8 mouse cellular contexts compared by ENCODE assay signal in genomic region chr4:120815622-120816334, GRCm38 (mm10). TPM values are rescaled to one million over a fixed set of nuclear protein-coding genes. Genes with fewer than 3 reads are reported as not detected.
DNase-seq lines count a peak whose midpoint lies in the region; ATAC-seq and TF ChIP-seq lines count a peak whose summit lies in the region.

No protein-coding gene starts in this region.

- no peaks in the 10 kb centered on the region for H3K27me3 ChIP-seq in CH12.LX (replicated peaks)
- no peaks in the 10 kb centered on the region for H3K27me3 ChIP-seq in forebrain, embryonic 11.5 days (ENCODE audit: control insufficient read depth, insufficient read depth, low read length)
- no peaks in the 10 kb centered on the region for H3K27me3 ChIP-seq in heart, embryonic 16.5 days (ENCODE audit: control insufficient read depth, insufficient read depth, low read length)
- no peaks in the 10 kb centered on the region for H3K27me3 ChIP-seq in liver, embryonic 13.5 days
- H3K27me3 ChIP-seq in stomach, embryonic 14.5 days (ENCODE audit: control insufficient read depth, insufficient read depth, low read length), result no peaks in the 10 kb centered on the region

- H3K79me2 ChIP-seq in CH12.LX (replicated peaks; ENCODE audit: control insufficient read depth, extremely low read depth, insufficient read depth, poor library complexity, severe bottlenecking), result peaks cover 79% of the 10 kb centered on the region

- 10% methylated on average over 10 of the region's 10 CpGs for WGBS in forebrain, embryonic 11.5 days
- 5% methylated on average over 10 of the region's 10 CpGs for WGBS in heart, embryonic 16.5 days
- 8% methylated on average over 10 of the region's 10 CpGs for WGBS in liver, embryonic 13.5 days (ENCODE audit: insufficient replicate concordance)
- 7% methylated on average over 10 of the region's 10 CpGs for WGBS in stomach, embryonic 14.5 days

- in situ Hi-C loops in CH12.LX (cut with MboI; ENCODE audit: low pct_ligation_motif_present, low pct_unique_long_range_greater_than_20kb, low sequenced_read_pairs), result no loop called here

- TF ChIP-seq EP300 in CH12.LX (IDR thresholded peaks at IDR 0.05; ENCODE audit: low read length), result no peak

- ATAC-seq in forebrain, embryonic 11.5 days (replicated peaks; ENCODE audit: low FRiP score), result peak; percentile 98
- ATAC-seq in heart, embryonic 16.5 days (replicated peaks; ENCODE audit: extremely low read depth, insufficient read depth, low FRiP score), result peak; percentile 94
- peak; percentile 97 for ATAC-seq in liver, embryonic 13.5 days (ENCODE audit: low read depth)
- peak; percentile 95 for ATAC-seq in stomach, embryonic 14.5 days (ENCODE audit: insufficient number of reproducible peaks, insufficient read depth, low FRiP score, low read depth)

- peak; percentile 46 for TF ChIP-seq POLR2A in CH12.LX (IDR thresholded peaks at IDR 0.05; ENCODE audit: low read depth, low read length)

- H3K9me3 ChIP-seq in CH12.LX (replicated peaks; ENCODE audit: low read length), result no peaks in the 10 kb centered on the region
- no peaks in the 10 kb centered on the region for H3K9me3 ChIP-seq in forebrain, embryonic 11.5 days (ENCODE audit: control insufficient read depth, low read length)
- no peaks in the 10 kb centered on the region for H3K9me3 ChIP-seq in heart, embryonic 16.5 days (replicated peaks; ENCODE audit: control insufficient read depth, low read length)
- H3K9me3 ChIP-seq in liver, embryonic 13.5 days (replicated peaks), result no peaks in the 10 kb centered on the region
- no peaks in the 10 kb centered on the region for H3K9me3 ChIP-seq in stomach, embryonic 14.5 days (ENCODE audit: control insufficient read depth, low read depth, low read length)

- no peak for TF ChIP-seq CTCF in CH12.LX (conservative IDR thresholded peaks at IDR 0.05 in 1 of 2, IDR thresholded peaks at IDR 0.05 in 1 of 2; ENCODE audit: low read depth in 2 of 2, low read length in 2 of 2)

- peak; percentile 92 for DNase-seq in CH12.LX (ENCODE audit: extremely low read depth)
- DNase-seq in c-Kit-positive CD71-positive TER-119-negative erythroid progenitor cells, embryonic 14.5 days (ENCODE audit: low read depth), result peak; percentile 89
- DNase-seq in forebrain, embryonic 11.5 days (ENCODE audit: low spot score), result peak; percentile 79
- DNase-seq in kidney, postnatal 25 days, result peak; percentile 90 to 94
- peak; percentile 77 for DNase-seq in liver, embryonic 13.5 days
- DNase-seq in natural killer cell, adult 2 months (ENCODE audit: low spot score in 2 of 2), result peak; percentile 77

- peak overlapping the region; percentile 59 to 73 (median 62) for H3K4me3 ChIP-seq in CH12.LX (replicated peaks in 1 of 3; ENCODE audit: low read depth in 2 of 3, low read length in 2 of 3, poor library complexity in 1 of 3)
- peak overlapping the region; percentile 42 for H3K4me3 ChIP-seq in forebrain, embryonic 11.5 days (ENCODE audit: low read depth, low read length)
- H3K4me3 ChIP-seq in heart, embryonic 16.5 days (ENCODE audit: low read length), result peak overlapping the region; percentile 75
- peak overlapping the region; percentile 60 for H3K4me3 ChIP-seq in liver, embryonic 13.5 days (replicated peaks)
- H3K4me3 ChIP-seq in stomach, embryonic 14.5 days (ENCODE audit: low read depth, low read length), result peak overlapping the region; percentile 42

- no peak overlapping the region for H3K27ac ChIP-seq in CH12.LX (ENCODE audit: insufficient read depth, low read depth)
- peak overlapping the region; percentile 60; the same call in 1 of the 2 replicates for H3K27ac ChIP-seq in forebrain, embryonic 11.5 days (ENCODE audit: low read depth, low read length)
- peak overlapping the region; percentile 97 for H3K27ac ChIP-seq in heart, embryonic 16.5 days (ENCODE audit: low read length)
- peak overlapping the region; percentile 20; the same call in 1 of the 2 replicates for H3K27ac ChIP-seq in liver, embryonic 13.5 days
- peak overlapping the region; percentile 53; the same call in 1 of the 2 replicates for H3K27ac ChIP-seq in stomach, embryonic 14.5 days (ENCODE audit: low read length)

- H3K36me3 ChIP-seq in CH12.LX (replicated peaks in 1 of 2; ENCODE audit: control insufficient read depth in 1 of 2, insufficient read depth in 1 of 2, low read length in 1 of 2), result no peaks in the 10 kb centered on the region
- no peaks in the 10 kb centered on the region for H3K36me3 ChIP-seq in forebrain, embryonic 11.5 days (ENCODE audit: control insufficient read depth, insufficient read depth, low read length)
- H3K36me3 ChIP-seq in heart, embryonic 16.5 days (ENCODE audit: control insufficient read depth, insufficient read depth), result no peaks in the 10 kb centered on the region
- no peaks in the 10 kb centered on the region for H3K36me3 ChIP-seq in liver, embryonic 13.5 days
- no peaks in the 10 kb centered on the region for H3K36me3 ChIP-seq in stomach, embryonic 14.5 days (ENCODE audit: control insufficient read depth, insufficient read depth, low read length)

- dilution Hi-C loops in CH12.LX (cut with MboI; ENCODE audit: extremely low pct_ligation_motif_present, extremely low pct_unique_long_range_greater_than_20kb, low sequenced_read_pairs), result no loop called here

- no peak for TF ChIP-seq RAD21 in CH12.LX (IDR thresholded peaks at IDR 0.05; ENCODE audit: low read depth, low read length)

- H3K4me2 ChIP-seq in CH12.LX (ENCODE audit: insufficient read depth, low read depth, poor library complexity, severe bottlenecking), result peak overlapping the region; percentile 96; the same call in 1 of the 2 replicates
- peak overlapping the region; percentile 62 for H3K4me2 ChIP-seq in forebrain, embryonic 11.5 days (ENCODE audit: low read depth, low read length, severe bottlenecking)
- H3K4me2 ChIP-seq in heart, embryonic 16.5 days (ENCODE audit: low read depth, low read length), result peak overlapping the region; percentile 66
- H3K4me2 ChIP-seq in liver, embryonic 13.5 days, result peak overlapping the region; percentile 73
- H3K4me2 ChIP-seq in stomach, embryonic 14.5 days (replicated peaks; ENCODE audit: low read depth, low read length), result peak overlapping the region; percentile 57

- peak overlapping the region; percentile 85 for H3K9ac ChIP-seq in CH12.LX (ENCODE audit: insufficient read depth, low read depth)
- peak overlapping the region; percentile 62 for H3K9ac ChIP-seq in forebrain, embryonic 11.5 days (ENCODE audit: low read length)
- H3K9ac ChIP-seq in heart, embryonic 16.5 days (ENCODE audit: low read length), result peak overlapping the region; percentile 87
- peak overlapping the region; percentile 68 for H3K9ac ChIP-seq in liver, embryonic 13.5 days
- H3K9ac ChIP-seq in stomach, embryonic 14.5 days (replicated peaks; ENCODE audit: low read depth, low read length), result peak overlapping the region; percentile 29

- H3K4me1 ChIP-seq in CH12.LX (ENCODE audit: control insufficient read depth in 1 of 2, insufficient read depth in 2 of 2), result peaks cover 9 to 85% of the 10 kb centered on the region in 2 experiments; a peak in 3 of 4 replicates
- peaks cover 2% of the 10 kb centered on the region; the same call in 1 of the 2 replicates for H3K4me1 ChIP-seq in forebrain, embryonic 11.5 days (replicated peaks; ENCODE audit: control insufficient read depth, insufficient read depth, low read length)
- peaks cover 38% of the 10 kb centered on the region for H3K4me1 ChIP-seq in heart, embryonic 16.5 days (ENCODE audit: control insufficient read depth, insufficient read depth, low read length)
- peaks cover 70% of the 10 kb centered on the region for H3K4me1 ChIP-seq in liver, embryonic 13.5 days (replicated peaks)
- peaks cover 55% of the 10 kb centered on the region for H3K4me1 ChIP-seq in stomach, embryonic 14.5 days (ENCODE audit: control insufficient read depth, insufficient read depth, low read length)

TF ChIP-seq in CH12.LX, 34 proteins besides CTCF, POLR2A, EP300 and RAD21 (continues in another document):
- TF ChIP-seq ZMIZ1 (IDR thresholded peaks at IDR 0.05; ENCODE audit: low read depth, low read length) (peak; percentile 49; the same call in 1 of the 2 replicates), ETS1 (conservative IDR thresholded peaks at IDR 0.05; ENCODE audit: low read depth, low read length) (no peak), IRF4 (IDR thresholded peaks at IDR 0.05; ENCODE audit: low read depth, low read length) (peak; percentile 35), NRF1 (IDR thresholded peaks at IDR 0.05; ENCODE audit: low read depth, low read length) (peak; percentile 29; the same call in 1 of the 2 replicates), SIN3A (IDR thresholded peaks at IDR 0.05; ENCODE audit: low read length) (peak; percentile 71; the same call in 1 of the 2 replicates), POLR2AphosphoS2 (IDR thresholded peaks at IDR 0.05; ENCODE audit: low read depth, low read length) (no peak), MYC (IDR thresholded peaks at IDR 0.05; ENCODE audit: low read depth, low read length) (no peak), MAX (IDR thresholded peaks at IDR 0.05; ENCODE audit: low read length) (no peak), CHD2 (IDR thresholded peaks at IDR 0.05; ENCODE audit: low read length) (peak; percentile 95), CHD1 (IDR thresholded peaks at IDR 0.05; ENCODE audit: low read depth, low read length) (no peak), GABPA (IDR thresholded peaks at IDR 0.05; ENCODE audit: insufficient replicate concordance, low read depth, low read length) (no peak), KAT2A (IDR thresholded peaks at IDR 0.05; ENCODE audit: insufficient replicate concordance, low read length) (peak; percentile 52; the same call in 1 of the 2 replicates), ZC3H11A (IDR thresholded peaks at IDR 0.05; ENCODE audit: low read depth, low read length) (no peak)

RNA-seq across cellular contexts. Expression of gene Nfyc, which starts 15.6 kb away (rescaled TPM):
- total RNA-seq in CH12.LX (2012; rRNA removed), result 33.6 and 39.9 TPM in 2 replicates
- 36.7 and 41.0 TPM in 2 replicates for total RNA-seq in CH12.LX (2014; rRNA removed)
- 44.4 and 51.1 TPM in 2 replicates for polyA plus RNA-seq in CH12.LX (2012; ENCODE audit: insufficient read length, low read depth)
- polyA plus RNA-seq in forebrain, embryonic 11.5 days (2014; fragmentation: Nextera tagmentation; extraction: Ambion mirVana), result 124 and 134 TPM in 2 replicates
- 102 and 106 TPM in 2 replicates for polyA plus RNA-seq in heart, embryonic 16.5 days (2015; fragmentation: Nextera tagmentation; extraction: Ambion mirVana)
- polyA plus RNA-seq in liver, embryonic 13.5 days (2015; fragmentation: Nextera tagmentation; extraction: Ambion mirVana), result 54.1 and 60.4 TPM in 2 replicates
- polyA plus RNA-seq in stomach, embryonic 14.5 days (2014; fragmentation: Nextera tagmentation; extraction: Ambion mirVana), result 102 and 108 TPM in 2 replicates

RNA-seq across cellular contexts. Expression of gene Rims3, which starts 38.8 kb away (rescaled TPM):
- total RNA-seq in CH12.LX (2012; rRNA removed) (0.04 and 0.17 TPM in 2 replicates), CH12.LX (2014; rRNA removed) (0.05 TPM in 1 of 2 replicates, not detected in the other)
- polyA plus RNA-seq in CH12.LX (2012; ENCODE audit: insufficient read length, low read depth), result 0.08 and 0.13 TPM in 2 replicates
- 4.2 and 4.9 TPM in 2 replicates for polyA plus RNA-seq in forebrain, embryonic 11.5 days (2014; fragmentation: Nextera tagmentation; extraction: Ambion mirVana)
- 0.12 and 0.18 TPM in 2 replicates for polyA plus RNA-seq in heart, embryonic 16.5 days (2015; fragmentation: Nextera tagmentation; extraction: Ambion mirVana)
- 0.16 and 0.19 TPM in 2 replicates for polyA plus RNA-seq in liver, embryonic 13.5 days (2015; fragmentation: Nextera tagmentation; extraction: Ambion mirVana)
- polyA plus RNA-seq in stomach, embryonic 14.5 days (2014; fragmentation: Nextera tagmentation; extraction: Ambion mirVana), result 0.88 and 1.7 TPM in 2 replicates

Comparison
In these comparisons a context has a peak if more than half of its experiments do, and no peak if none do; other contexts are left out.
1. H3K9ac ChIP-seq: peak in every context shown above with its lines; median percentile 87 in heart, embryonic 16.5 days; 85 in CH12.LX; 68 in liver, embryonic 13.5 days; 62 in forebrain, embryonic 11.5 days; 29 in stomach, embryonic 14.5 days.